Mouse (Mus musculus) CD4-positive helper T cell, adult 2 months (primary cell): Measurements from ENCODE around the gene Rin3.
A peak's percentile ranks its signal among the peaks of the same experiment; 100 is the strongest.

ENCODE experiments used
- DNase-seq: peaks from one replicate; pipeline ENCODE4 v3.0.0-alpha.2; 2012; ENCODE audit warnings: low read depth, missing footprints, low spot score

Gene Rin3

GRCm38 (mm10) chr12:102420168-102420890 lies 137.5 kb downstream of the Rin3 start:
- DNase-seq: no peak

DNA sequence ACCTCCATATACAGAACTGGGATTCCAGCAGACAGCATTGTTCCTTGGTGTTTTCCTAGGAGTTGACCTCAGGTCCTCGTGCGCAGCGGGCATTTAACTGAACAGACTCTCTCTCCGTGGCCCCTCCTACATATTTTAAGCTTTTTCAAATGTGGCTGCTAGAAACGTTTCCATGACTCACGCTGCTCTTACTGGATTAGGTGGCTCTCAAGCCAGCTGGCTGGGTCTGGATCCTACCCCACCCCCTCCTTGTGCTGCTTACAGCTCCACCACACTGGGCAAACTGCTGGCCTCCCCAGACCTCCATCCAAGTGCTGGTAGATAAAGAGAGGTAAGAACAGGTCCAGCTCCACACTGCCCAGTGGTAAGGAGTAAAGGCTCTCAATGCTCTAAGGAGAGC lies 139.2 kb downstream of the Rin3 start:
- no peak for DNase-seq

DNA sequence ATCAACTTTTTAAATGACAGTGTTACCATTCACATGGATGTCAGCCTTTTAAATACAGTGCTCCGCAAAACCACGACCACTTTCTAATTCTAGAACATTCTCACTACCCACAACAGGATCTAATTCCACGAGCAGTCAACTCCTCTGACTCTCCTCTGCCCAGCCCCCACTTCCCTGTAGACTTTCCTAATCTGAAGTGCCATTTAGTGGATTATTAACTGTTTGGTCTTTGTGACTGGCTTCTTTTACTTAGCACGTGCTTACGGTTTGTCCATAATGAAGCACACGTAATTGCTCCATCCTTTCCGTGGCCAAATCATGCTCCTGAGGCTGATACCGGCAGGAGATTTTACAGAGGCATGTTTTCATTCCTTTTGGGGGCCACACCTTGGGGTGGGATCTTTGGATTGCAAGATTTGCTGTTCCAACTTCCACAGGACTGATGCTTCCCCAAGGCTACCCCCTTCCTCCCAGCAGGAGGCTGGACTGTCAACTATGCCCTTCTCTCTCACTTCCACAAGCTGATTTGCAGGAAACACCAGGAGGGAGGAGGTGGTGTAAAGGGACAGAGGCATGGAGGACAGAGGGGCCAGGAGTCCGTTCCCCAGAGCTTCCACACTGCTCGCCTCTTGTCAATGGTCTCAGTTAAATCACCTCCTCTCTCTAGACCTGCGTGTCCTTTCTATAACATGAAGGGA lies 139.9 kb downstream of the Rin3 start:
- no peak for DNase-seq

DNA sequence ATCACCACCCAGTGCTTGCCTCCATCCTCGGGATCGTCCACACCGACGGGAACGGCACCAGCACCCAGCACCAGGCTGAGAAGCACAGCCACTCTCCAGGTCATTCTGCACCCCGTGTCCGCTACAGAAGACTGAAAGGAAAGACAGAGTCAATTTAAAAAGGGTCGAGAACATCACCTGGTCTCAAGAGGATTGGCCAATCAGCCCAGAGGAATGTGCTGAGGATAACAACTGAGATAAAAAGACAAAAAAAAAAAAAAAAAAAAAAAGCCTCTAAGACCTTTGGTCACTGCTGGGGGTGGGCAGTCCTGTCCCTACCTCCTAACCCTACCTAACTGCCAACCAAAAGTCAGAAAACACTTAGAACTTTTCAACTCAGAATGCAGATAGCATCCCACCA lies 140.8 kb downstream of the Rin3 start:
- no peak for DNase-seq

DNA sequence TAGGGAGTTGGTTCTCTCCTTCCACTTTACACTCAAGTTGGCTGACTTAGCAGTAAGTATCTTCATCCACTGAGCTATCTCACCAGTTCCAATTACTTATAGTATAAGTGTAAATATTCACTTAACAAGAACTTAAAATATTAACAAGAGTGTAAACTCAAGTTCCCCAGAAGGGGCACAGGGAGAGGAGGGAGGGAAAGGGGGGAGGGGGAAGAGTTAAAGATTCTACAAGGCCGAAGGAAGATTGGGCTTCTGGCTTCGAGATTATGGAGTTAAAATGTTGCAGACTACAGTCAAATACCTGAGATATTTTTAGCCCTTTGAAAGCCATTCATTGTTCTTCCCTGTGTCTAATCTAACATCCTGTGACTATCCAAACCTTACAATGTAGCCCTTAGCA lies 141.6 kb downstream of the Rin3 start:
- no peak for DNase-seq

- no peak for DNase-seq
Measured at GRCm38 (mm10) chr12:102425048-102425578, 142.3 kb downstream of the Rin3 start.

DNA sequence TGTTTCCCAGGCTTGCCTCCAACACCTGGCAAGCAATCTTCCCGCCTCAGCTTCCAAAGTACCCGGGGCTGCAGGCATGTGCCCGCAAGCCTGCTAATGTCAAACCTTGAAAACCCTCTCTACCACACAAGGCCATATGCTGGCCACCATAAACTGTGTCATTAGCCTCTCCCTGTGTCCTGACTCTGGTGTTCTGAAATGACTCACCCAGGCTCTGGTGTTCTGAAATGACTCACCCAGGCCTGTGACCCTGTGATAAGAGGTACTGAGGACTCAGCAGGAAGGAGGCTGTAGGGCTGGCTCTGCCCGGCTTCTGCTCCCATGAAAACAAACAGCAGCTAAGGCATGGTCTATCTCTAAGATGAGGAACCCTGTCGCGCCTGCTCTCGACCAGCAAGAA lies 143.4 kb downstream of the Rin3 start:
- peak; percentile 15 for DNase-seq

DNA sequence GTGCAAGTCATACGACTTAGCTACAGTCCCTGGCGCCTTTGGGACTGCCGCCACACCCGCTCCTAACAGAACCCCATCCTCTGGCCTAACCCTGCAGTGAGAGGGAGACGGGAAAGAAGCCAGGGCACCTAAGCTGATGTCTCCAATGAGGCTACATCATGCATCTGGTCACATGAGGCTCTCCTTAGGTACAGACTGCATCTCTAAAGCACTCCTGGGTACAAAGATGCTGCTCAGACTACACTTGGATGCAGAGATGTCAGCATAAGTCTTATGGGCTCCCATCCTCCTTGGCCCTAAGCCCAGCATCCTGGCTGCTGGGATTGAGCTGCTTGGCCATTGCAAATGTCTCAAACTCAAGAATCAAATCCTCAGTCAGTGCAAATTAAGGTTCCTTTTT lies 146.8 kb downstream of the Rin3 start:
- DNase-seq: no peak

DNA sequence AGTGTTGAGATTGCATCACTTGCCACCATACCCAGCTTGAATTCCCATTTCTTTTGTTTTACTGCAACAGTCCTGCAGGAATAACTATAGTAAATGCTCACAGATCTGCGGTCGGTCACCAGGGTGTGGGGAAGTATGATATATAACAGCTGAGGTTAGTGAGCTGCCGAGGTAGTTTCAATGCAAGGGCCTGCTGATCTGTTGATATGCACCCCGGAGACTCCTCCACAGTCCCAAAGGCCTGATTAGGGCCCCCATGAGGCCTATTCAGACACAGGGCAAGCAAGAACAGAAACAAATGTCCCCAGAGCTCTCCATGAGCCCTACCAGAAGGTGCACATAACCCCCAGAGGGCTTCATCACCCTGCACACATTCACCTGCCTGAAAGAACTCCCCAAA lies 147.4 kb downstream of the Rin3 start:
- DNase-seq: no peak

GRCm38 (mm10) chr12:102432238-102432637 lies 149.4 kb downstream of the Rin3 start:
- no peak for DNase-seq

DNA sequence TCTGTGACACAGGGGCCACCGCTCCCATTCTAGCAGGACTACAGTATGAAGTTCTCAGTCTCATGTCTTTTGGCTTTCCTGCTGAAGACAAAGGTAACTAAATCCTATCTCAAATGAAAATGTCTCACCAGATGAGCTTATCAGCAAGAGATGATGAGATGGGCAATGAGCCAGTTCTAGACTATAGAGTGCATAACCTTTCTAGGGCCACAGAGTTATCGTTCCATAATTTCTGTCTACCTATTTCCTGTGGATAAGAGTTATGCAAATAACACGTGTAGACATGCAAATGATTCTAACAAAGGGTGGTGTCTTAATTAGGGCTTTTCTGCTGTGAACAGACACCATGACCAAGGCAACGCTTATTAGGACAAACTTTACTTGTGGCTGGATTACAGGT lies 151.3 kb downstream of the Rin3 start:
- no peak for DNase-seq

- DNase-seq: no peak
Measured at GRCm38 (mm10) chr12:102436939-102437526, 154.2 kb downstream of the Rin3 start.

- no peak for DNase-seq
Measured at GRCm38 (mm10) chr12:102437952-102438351, 155.1 kb downstream of the Rin3 start.

- no peak for DNase-seq
Measured at GRCm38 (mm10) chr12:102438983-102439631, 156.3 kb downstream of the Rin3 start.

- DNase-seq: peak; percentile 94
Measured at GRCm38 (mm10) chr12:102439632-102440023, 156.8 kb downstream of the Rin3 start, which contains the start of gene Lgmn. Gene Lgmn (minus strand): TSS chr12:102439813.
